Mouse (Mus musculus) ES-E14 (cell line): Measurements from ENCODE around the gene Shld2.

Experiments
- CHD2 ChIP-seq: IDR thresholded peaks from 2 replicates; pipeline ENCODE4 v1.6.1; 2014; ENCODE audit warnings: mild to moderate bottlenecking, low read depth, low read length, inconsistent platforms
- HCFC1 ChIP-seq: IDR thresholded peaks from 2 replicates; pipeline ENCODE4 v1.6.1; 2012; ENCODE audit warnings: low read length, inconsistent platforms, borderline replicate concordance; ENCODE audit not compliant: insufficient read depth
- MAFK ChIP-seq: IDR thresholded peaks from 2 replicates; pipeline ENCODE4 v1.6.1; 2014; ENCODE audit warnings: mild to moderate bottlenecking, low read depth, low read length, inconsistent platforms; ENCODE audit not compliant: insufficient read depth
- ZC3H11A ChIP-seq: IDR thresholded peaks from 2 replicates; pipeline ENCODE4 v1.6.1; 2012; ENCODE audit warnings: low read depth, mild to moderate bottlenecking, inconsistent platforms, low read length, borderline replicate concordance
- ZNF384 ChIP-seq: IDR thresholded peaks from 2 replicates; pipeline ENCODE4 v1.6.1; 2012; ENCODE audit warnings: low read depth, low read length, inconsistent platforms

DNA sequence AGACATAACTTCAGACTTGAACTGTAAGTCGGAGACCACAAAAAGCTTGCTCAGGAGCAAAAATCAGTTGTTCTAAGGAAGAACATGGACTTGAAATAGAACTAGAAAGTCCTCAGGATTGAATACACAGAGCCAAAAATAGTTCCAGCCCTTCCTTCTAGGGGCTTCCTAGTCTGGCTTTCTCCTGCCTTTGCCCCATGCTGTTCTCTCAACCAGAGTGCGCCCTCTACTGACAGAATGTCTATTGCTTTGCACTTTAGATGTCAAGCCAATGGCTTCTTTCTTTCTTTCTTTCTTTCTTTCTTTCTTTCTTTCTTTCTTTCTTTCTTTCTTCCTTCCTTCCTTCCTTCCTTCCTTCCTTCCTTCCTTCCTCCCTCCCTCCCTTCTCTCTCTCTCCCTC is 101.6 kb downstream of the Shld2 start:
- TF ChIP-seq ZC3H11A (0 out of 2 replicates have a peak, but pooled peaks have one; percentile 10), CHD2 (no peak), HCFC1 (no peak), ZNF384 (no peak), MAFK (no peak)
